Mouse (Mus musculus) brain, embryonic 14.5 days (tissue): Measurements from ENCODE around the gene Gm609.

Source experiments
- CTCF ChIP-seq: fragments of 200-500 bp; IDR thresholded peaks from 2 replicates; pipeline ENCODE4 v1.5.1; 2012; ENCODE audit warnings: inconsistent platforms, mild to moderate bottlenecking, moderate library complexity, borderline replicate concordance; ENCODE audit not compliant: insufficient read depth, insufficient read length; ENCODE audit errors: extremely low read depth
- POLR2A ChIP-seq: fragments of 200-500 bp; IDR thresholded peaks from 2 replicates; pipeline ENCODE4 v1.6.1; 2012; ENCODE audit warnings: mild to moderate bottlenecking, inconsistent platforms, borderline replicate concordance; ENCODE audit not compliant: poor library complexity, insufficient read depth, insufficient read length, severe bottlenecking; ENCODE audit errors: extremely low read depth

DNA sequence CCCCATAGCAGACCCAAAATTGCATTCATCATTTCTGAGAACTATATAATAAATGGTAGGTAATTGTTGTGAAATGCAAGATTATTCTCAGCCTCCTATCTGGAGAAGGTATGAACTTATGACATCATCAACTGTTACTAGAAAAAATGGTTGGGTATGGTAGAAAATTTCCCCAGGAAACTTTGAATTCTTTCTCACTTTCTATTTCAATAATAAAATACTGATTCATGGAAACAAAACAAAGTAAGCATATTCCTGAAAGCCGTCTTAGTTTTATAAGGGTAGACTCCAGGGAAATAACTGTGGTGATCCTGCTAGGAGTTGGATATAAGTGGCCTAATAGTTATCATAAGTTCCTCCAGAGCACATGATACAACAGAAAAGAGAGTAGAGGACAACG is 103.7 kb downstream of the Gm609 start:
- no peak for TF ChIP-seq POLR2A
- TF ChIP-seq CTCF, result no peak
